22 mouse cellular contexts compared by ENCODE assay signal in genomic region chr7:31069491-31069890, GRCm38 (mm10). TPM values are rescaled to one million over a fixed set of nuclear protein-coding genes. Genes with fewer than 3 reads are reported as not detected.
DNase-seq lines count a peak whose midpoint lies in the region; TF ChIP-seq lines count a peak whose summit lies in the region.
"Had no signal": no experiment of that assay in that cellular context is flagged by ENCODE, and none has a peak within 500 bp of the region (broad histone marks: within the 10 kb centered on the region; RNA-seq: fewer than 3 reads in every experiment).

No protein-coding gene starts in this region.

- H3K4me1 ChIP-seq in ES-E14 (ENCODE audit: control insufficient read depth in 2 of 2, insufficient read depth in 2 of 2, low read length in 2 of 2, poor library complexity in 1 of 2) = peaks cover 0 to 5% of the 10 kb centered on the region in 2 experiments; a peak in 1 of 4 replicates

- H3K9me3 ChIP-seq in ES-E14 (ENCODE audit: control insufficient read depth, insufficient read depth, low read depth, low read length) = no peaks in the 10 kb centered on the region
- H3K9me3 ChIP-seq: embryonic facial prominence, embryonic 10.5 days; forebrain, embryonic 13.5 days; heart, embryonic 15.5 days had no signal

- H3K27ac ChIP-seq in layer of hippocampus, adult 2 months = peak overlapping the region; percentile 70; the same call in 1 of the 2 replicates
- H3K27ac ChIP-seq in ES-E14 (ENCODE audit: insufficient read depth, low read depth, low read length, poor library complexity, severe bottlenecking) = no peak overlapping the region
- H3K27ac ChIP-seq: embryonic facial prominence, embryonic 10.5 days; forebrain, embryonic 13.5 days; heart, adult 2 months; heart, embryonic 15.5 days; hindbrain, embryonic 13.5 days; hindbrain, postnatal 0 days had no signal

- no peaks in the 10 kb centered on the region for H3K36me3 ChIP-seq in ES-E14 (ENCODE audit: control insufficient read depth, insufficient read depth, low read length, poor library complexity, severe bottlenecking)
- H3K36me3 ChIP-seq: embryonic facial prominence, embryonic 10.5 days; heart, embryonic 15.5 days; hindbrain, embryonic 13.5 days had no signal

- no peak overlapping the region for H3K9ac ChIP-seq in ES-E14 (ENCODE audit: insufficient read depth, low read depth, low read length, poor library complexity, severe bottlenecking)
- H3K9ac ChIP-seq: forebrain, embryonic 13.5 days; forebrain, postnatal 0 days; heart, embryonic 15.5 days; hindbrain, embryonic 13.5 days had no signal

- in situ Hi-C loops in ES-E14 (cut with MboI; ENCODE audit: low sequenced_read_pairs in 2 of 2, unreplicated experiment in 2 of 2) = no loop called here

- H3K4me3 ChIP-seq in layer of hippocampus, adult 2 months = no peak overlapping the region
- no peak overlapping the region for H3K4me3 ChIP-seq in ES-E14 (ENCODE audit: insufficient read depth in 1 of 2, low read depth in 1 of 2, low read length in 2 of 2, poor library complexity in 1 of 2, severe bottlenecking in 1 of 2)
- H3K4me3 ChIP-seq: embryonic facial prominence, embryonic 10.5 days; forebrain, embryonic 13.5 days; heart, adult 2 months; heart, embryonic 15.5 days; hindbrain, embryonic 13.5 days had no signal

- TF ChIP-seq CTCF in layer of hippocampus, adult 2 months (conservative IDR thresholded peaks at IDR 0.05) = no peak

- peak; percentile 67 for DNase-seq in cerebellum, adult 9-11 months
- DNase-seq in cerebellum, adult 11 months = no peak
- DNase-seq in layer of hippocampus, adult 2 months (ENCODE audit: low spot score in 2 of 2) = no peak
- DNase-seq in layer of hippocampus, postnatal 25 days (ENCODE audit: extremely low spot score in 1 of 2, low spot score in 1 of 2) = no peak
- no peak for DNase-seq in ES-E14 (ENCODE audit: low read depth, low spot score)
- peak; percentile 64 to 70 for DNase-seq in cerebellum, postnatal 14 days
- no peak for DNase-seq in adrenal gland, adult 8-10 months
- no peak for DNase-seq in adrenal gland, postnatal 4 days (ENCODE audit: low spot score in 2 of 2)
- DNase-seq: adrenal gland, adult 2 months; adrenal gland, postnatal 36 days; forebrain, postnatal 0 days; gastrocnemius, postnatal 14 days; heart, adult 2 months; heart, postnatal 14 days; kidney, adult 18-20 months had no signal

TF ChIP-seq in ES-E14, 5 proteins besides CTCF, POLR2A, EP300 and RAD21:
- TF ChIP-seq CHD2 (IDR thresholded peaks at IDR 0.05; ENCODE audit: low read depth, low read length) (0 out of 2 replicates have a peak, but pooled peaks have one; percentile 22), HCFC1 (IDR thresholded peaks at IDR 0.05; ENCODE audit: borderline replicate concordance, insufficient read depth, low read length) (no peak)

RNA-seq across cellular contexts. Expression of gene Fxyd3, which starts 7.0 kb away (rescaled TPM):
- 1 to 10 TPM in 1 of 2 experiments, not detected in 1; 1.7 TPM for total RNA-seq in layer of hippocampus, adult 2 months (2021)
- not detected for total RNA-seq in layer of hippocampus, postnatal 25 days (2021)
- total RNA-seq in ES-E14 (2012; rRNA removed) = 2.2 and 3.2 TPM in 2 replicates
- total RNA-seq in adrenal gland, adult 8-10 months (2022) = 1 to 10 TPM in 1 of 4 experiments, under 1 TPM in 3; 0.73 to 1.3 (median 0.86) TPM
- 1 to 10 TPM; 2.0 to 5.9 TPM for total RNA-seq in adrenal gland, postnatal 4 days (2021)
- total RNA-seq: forebrain, postnatal 0 days; hematopoietic stem cell, adult 5-6 weeks; hindbrain, postnatal 0 days; MEL had no signal

RNA-seq across cellular contexts. Expression of gene Lgi4, which starts 10.3 kb away (rescaled TPM):
- 10 to 100 TPM; 37.9 to 41.9 TPM for total RNA-seq in layer of hippocampus, adult 2 months (2021)
- 10 to 100 TPM; 31.9 to 36.1 TPM for total RNA-seq in layer of hippocampus, postnatal 25 days (2021)
- 0.16 and 0.18 TPM in 2 replicates for total RNA-seq in ES-E14 (2012; rRNA removed)
- 1 to 10 TPM; 2.8 to 8.8 (median 4.2) TPM for total RNA-seq in adrenal gland, adult 8-10 months (2022)
- total RNA-seq in adrenal gland, postnatal 4 days (2021) = 1 to 10 TPM; 6.8 to 6.9 TPM
- total RNA-seq: hematopoietic stem cell, adult 5-6 weeks; MEL had no signal

RNA-seq across cellular contexts. Expression of gene Fxyd1, which starts 12.5 kb away (rescaled TPM):
- total RNA-seq in layer of hippocampus, adult 2 months (2021) = 100 to 1,000 TPM in 1 of 2 experiments, 10 to 100 TPM in 1; 90.9 to 114 TPM
- 100 to 1,000 TPM; 103 to 113 TPM for total RNA-seq in layer of hippocampus, postnatal 25 days (2021)
- total RNA-seq in ES-E14 (2012; rRNA removed) = 1.4 TPM in 1 of 2 replicates, not detected in the other
- 100 to 1,000 TPM; 110 to 212 (median 163) TPM for total RNA-seq in adrenal gland, adult 8-10 months (2022)
- total RNA-seq in adrenal gland, postnatal 4 days (2021) = 100 to 1,000 TPM; 141 to 173 TPM
- total RNA-seq: MEL had no signal

RNA-seq across cellular contexts. Expression of gene Fxyd7, which starts 18.2 kb away (rescaled TPM):
- total RNA-seq in layer of hippocampus, adult 2 months (2021) = 100 to 1,000 TPM; 117 to 121 TPM
- 100 to 1,000 TPM; 151 to 157 TPM for total RNA-seq in layer of hippocampus, postnatal 25 days (2021)
- not detected in 2 replicates for total RNA-seq in ES-E14 (2012; rRNA removed)
- 1 to 10 TPM; 2.0 to 4.1 (median 2.3) TPM for total RNA-seq in adrenal gland, adult 8-10 months (2022)
- 10 to 100 TPM in 1 of 2 experiments, 1 to 10 TPM in 1; 8.9 to 13.3 TPM for total RNA-seq in adrenal gland, postnatal 4 days (2021)
- total RNA-seq: MEL had no signal

RNA-seq across cellular contexts. Expression of gene Fxyd5, which starts 27.2 kb away (rescaled TPM):
- total RNA-seq in layer of hippocampus, adult 2 months (2021) = 10 to 100 TPM; 17.3 to 26.9 TPM
- total RNA-seq in layer of hippocampus, postnatal 25 days (2021) = 10 to 100 TPM; 20.2 to 22.7 TPM
- 9.6 and 16.0 TPM in 2 replicates for total RNA-seq in ES-E14 (2012; rRNA removed)
- 10 to 100 TPM; 53.1 to 81.6 (median 58.8) TPM for total RNA-seq in adrenal gland, adult 8-10 months (2022)
- total RNA-seq in adrenal gland, postnatal 4 days (2021) = 10 to 100 TPM; 30.0 to 31.2 TPM

Comparison
In these comparisons a context has a peak if more than half of its experiments do, and no peak if none do; other contexts are left out.
1. DNase-seq: peak in cerebellum, adult 9-11 months (single experiment) and cerebellum, postnatal 14 days (2 of 2); none in cerebellum, adult 11 months (single experiment), layer of hippocampus, adult 2 months (0 of 2), layer of hippocampus, postnatal 25 days (0 of 2), ES-E14 (single experiment), adrenal gland, adult 8-10 months (single experiment) and adrenal gland, postnatal 4 days (0 of 2).
2. RNA of gene Fxyd1, which starts 12.5 kb away (total RNA-seq): 110 to 212 TPM in adrenal gland, adult 8-10 months, 141 to 173 TPM in adrenal gland, postnatal 4 days, 90.9 to 114 TPM in layer of hippocampus, adult 2 months and 103 to 113 TPM in layer of hippocampus, postnatal 25 days; 1.4 TPM in ES-E14; every median in the first group is over 10 times any median in the second.